Mouse (Mus musculus): Measurements from ENCODE around the gene Phkb. TPM values are rescaled to one million over a fixed set of nuclear protein-coding genes. Genes with fewer than 3 reads are reported as not detected.

The Phkb gene
- polyA plus RNA-seq, 1 experiment from 2014 or later, result 34.9 TPM

GRCm38 (mm10) chr8:85937343-85937742 lies 96.6 kb downstream of the Phkb start:
- DNase-seq (ENCODE audit: low spot score), result no peak

- DNase-seq (ENCODE audit: low spot score), result no peak
Measured at GRCm38 (mm10) chr8:85944820-85945219, 104.1 kb downstream of the Phkb start.

- DNase-seq (ENCODE audit: low spot score), result no peak
Measured at GRCm38 (mm10) chr8:85958391-85958790, 117.6 kb downstream of the Phkb start.

GRCm38 (mm10) chr8:85959880-85960279 lies 119.1 kb downstream of the Phkb start:
- no peak for DNase-seq (ENCODE audit: low spot score)

GRCm38 (mm10) chr8:85977588-85978077 lies 136.9 kb downstream of the Phkb start:
- no peak for DNase-seq (ENCODE audit: low spot score)

DNA sequence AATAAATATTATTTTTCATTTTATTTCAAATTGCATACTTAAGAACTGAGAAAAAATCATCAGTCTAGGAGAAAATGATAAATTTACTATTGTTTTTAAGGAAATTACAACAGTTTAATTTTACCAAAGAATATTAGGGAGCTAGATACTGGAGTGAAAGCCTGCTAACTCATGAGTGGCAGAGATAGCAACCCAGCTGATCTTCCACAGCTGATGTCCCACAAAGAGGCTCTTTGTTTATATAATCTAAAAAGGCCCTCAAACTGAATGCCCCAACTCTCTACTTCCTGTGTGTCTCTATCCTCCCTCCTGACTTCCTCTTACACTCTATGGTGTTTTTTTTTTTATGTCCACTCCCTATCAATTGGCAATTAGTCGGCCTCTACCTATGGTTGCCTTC lies 152.2 kb downstream of the Phkb start:
- DNase-seq (ENCODE audit: low spot score), result no peak

DNA sequence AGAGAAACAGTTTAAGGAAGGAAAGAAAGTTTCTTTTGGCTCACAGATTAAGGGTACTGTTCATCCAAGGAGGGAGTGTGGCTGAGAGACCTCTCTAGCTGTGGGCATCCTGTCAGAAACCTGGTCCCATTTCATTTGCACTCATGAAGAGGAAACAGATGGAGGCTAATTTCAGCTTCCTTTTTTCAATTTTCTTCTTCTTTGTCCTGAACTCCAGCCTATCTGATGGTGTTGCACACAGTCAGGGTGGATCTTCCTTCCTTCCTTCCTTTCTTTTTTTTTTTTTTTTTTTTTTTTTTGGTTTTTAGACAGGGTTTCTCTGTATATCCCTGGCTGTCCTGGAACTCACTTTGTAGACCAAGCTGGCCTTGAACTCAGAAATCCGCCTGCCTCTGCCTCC lies 152.9 kb downstream of the Phkb start:
- DNase-seq (ENCODE audit: low spot score), result no peak

DNA sequence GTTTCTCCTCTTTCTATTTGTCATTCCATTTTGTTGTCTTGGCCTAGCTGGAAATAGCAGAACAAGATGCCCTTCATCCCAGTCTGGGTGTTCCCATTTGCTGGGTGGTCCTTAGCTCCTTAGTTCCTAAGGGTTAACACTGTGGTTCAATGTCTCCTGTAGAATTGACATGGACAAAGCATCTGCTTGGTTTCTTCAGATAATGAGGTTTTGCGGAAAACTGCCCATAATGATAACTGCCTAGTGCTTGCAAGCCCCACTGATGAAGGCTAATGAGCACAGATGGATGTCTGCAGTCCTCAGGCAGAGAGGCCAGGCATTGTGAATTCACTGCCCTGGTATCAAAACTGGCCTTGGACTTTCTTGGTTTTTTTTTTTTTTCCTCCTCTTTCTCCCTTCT lies 155.2 kb downstream of the Phkb start:
- DNase-seq (ENCODE audit: low spot score), result no peak

GRCm38 (mm10) chr8:86006485-86006884 lies 165.7 kb downstream of the Phkb start:
- DNase-seq (ENCODE audit: low spot score), result no peak

GRCm38 (mm10) chr8:86016806-86017205 lies 176.0 kb downstream of the Phkb start:
- no peak for DNase-seq (ENCODE audit: low spot score)

DNA sequence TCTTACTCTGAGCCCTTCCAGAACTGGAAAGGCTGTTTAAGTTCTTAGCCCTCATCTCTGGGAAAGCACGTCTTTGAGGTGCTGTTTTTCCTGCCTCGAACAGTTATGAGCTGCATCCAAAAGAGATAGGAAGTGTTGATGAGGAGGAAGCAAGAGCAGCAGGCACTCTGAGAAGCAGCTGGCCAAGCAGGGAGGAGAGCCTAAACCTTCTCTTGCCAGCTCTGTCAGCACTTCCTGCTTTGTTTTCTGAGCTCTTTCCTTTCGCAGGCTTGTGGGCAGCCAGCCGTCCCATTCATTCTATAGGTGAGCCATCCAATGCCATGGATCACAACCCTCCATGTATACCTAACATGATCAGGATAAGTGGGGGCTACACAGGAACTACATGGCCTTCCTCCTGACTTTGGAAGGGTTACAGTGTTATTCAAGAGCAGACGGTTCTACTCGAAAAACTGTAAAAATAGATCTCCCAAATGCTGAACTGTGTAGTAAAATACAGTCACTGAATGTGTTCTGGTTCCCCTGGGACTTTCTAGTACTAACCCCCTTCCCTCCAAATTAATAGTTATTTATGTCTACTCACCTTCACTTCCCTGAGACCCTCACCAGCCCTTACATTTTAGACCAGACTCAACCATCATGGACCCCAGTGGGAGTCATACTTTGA lies 188.0 kb downstream of the Phkb start:
- DNase-seq (ENCODE audit: low spot score), result no peak

DNA sequence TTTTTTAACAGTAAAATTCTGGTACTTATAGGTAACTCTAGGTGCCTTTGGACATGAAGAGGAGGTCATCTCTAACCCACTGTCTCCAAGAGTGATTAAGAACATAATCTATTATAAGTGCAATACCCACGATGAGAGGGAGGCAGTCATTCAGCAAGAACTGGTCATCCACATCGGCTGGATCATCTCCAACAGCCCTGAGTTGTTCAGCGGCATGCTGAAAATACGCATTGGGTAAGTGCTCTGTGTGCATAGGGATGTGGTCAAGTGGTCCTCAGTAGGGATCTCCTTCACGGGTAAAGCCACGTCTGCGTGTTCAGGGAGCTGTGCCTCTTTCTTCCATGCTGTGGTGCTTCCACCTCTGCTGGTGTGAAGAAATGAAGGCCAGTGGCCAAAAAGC lies 188.7 kb downstream of the Phkb start:
- no peak for DNase-seq (ENCODE audit: low spot score)

DNA sequence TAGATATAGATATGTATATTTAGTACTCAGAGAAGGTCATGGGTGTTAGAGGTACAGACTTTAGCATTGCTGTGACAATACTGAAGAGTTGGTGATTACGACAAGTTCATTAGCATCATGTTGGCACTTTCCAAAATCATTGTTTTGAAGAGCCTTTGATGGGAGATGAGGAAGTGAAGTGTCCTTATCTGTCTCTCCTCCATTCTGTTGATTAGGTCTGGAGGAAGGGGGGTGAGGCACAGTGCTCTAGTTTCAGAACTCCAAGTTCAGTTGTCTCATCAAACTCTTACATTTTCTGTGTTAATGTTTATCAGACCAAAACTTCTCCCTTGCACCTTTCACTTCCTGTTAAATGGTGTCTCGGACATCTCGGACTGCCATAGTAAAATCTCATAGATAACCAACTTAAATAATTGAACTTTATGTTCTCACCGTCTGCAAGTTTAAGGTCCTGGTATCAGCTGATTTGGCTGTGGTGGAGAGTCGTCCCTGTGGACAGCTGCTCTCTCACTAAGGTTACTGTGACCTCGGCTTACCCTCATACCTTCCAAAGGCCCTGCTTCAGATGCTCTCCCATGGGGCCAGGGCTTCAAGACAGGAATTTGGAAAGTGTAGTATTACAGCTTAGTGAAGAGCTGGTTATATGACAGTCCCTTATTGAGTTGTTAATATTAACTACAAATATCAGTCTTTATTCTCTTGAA lies 194.1 kb downstream of the Phkb start:
- DNase-seq (ENCODE audit: low spot score), result no peak

DNA sequence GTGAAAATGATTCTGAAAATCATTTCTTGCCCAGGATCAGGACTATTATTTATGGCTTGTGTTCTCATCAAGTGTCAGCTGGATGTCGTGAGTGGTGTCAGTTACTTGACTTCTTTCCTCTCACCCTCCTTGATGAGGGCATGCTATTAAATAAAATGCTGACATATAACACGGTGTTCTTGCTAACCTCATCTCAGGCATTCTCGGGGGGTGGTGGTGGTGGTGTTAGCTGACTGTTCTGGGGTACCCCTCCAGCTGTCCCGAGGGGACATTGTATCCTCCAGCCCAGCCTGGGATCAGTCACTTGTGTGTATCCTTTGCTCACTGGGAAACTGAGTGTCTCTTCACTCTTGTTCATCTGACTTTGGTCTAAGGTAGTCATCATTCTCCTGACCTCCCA lies 194.6 kb downstream of the Phkb start:
- DNase-seq (ENCODE audit: low spot score), result no peak

DNA sequence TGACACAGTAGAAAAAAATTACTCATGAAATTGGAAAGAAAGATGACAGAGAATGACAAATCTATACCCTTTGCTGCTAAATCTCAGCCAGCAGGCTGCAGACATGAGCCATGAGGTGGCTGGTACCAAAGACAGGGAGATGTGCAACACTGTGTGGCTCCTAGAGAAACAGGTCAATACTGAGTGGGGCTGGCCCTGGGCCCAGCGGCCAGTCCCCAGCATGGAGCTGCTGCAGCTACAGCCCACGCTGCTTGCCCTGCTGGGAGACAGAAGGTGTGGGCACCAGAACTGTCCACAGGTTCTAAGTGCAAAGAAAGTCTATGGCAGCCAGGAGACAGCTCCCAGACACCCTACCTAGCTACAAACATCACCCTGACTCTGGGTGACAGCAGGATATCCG lies 197.7 kb downstream of the Phkb start:
- DNase-seq (ENCODE audit: low spot score), result no peak

- no peak for DNase-seq (ENCODE audit: low spot score)
Measured at GRCm38 (mm10) chr8:86042049-86042448, 201.3 kb downstream of the Phkb start.

- no peak for DNase-seq (ENCODE audit: low spot score)
Measured at GRCm38 (mm10) chr8:86050882-86051281, 210.1 kb downstream of the Phkb start.

DNA sequence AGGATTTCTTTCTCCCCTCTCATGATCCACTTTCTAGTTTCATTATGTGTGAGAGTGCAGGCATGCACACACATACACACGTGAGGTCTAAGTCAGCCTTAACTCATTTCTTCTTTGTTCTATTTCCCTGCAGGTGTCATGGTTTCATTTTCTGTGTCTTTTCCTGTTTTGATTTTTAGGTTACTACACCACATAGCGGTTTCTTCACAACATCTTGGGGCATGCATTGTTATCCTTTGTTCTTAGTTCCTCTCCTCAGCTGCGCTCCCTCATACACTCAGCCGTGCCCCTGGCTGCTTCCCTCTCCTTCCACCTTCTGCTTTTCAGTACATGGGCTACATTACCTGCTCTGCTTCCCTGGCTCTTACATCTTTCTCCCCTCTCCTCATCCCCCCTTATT lies 211.2 kb downstream of the Phkb start:
- peak; percentile 86 for DNase-seq (ENCODE audit: low spot score)

GRCm38 (mm10) chr8:86058618-86059017 lies 217.9 kb downstream of the Phkb start:
- no peak for DNase-seq (ENCODE audit: low spot score)

DNA sequence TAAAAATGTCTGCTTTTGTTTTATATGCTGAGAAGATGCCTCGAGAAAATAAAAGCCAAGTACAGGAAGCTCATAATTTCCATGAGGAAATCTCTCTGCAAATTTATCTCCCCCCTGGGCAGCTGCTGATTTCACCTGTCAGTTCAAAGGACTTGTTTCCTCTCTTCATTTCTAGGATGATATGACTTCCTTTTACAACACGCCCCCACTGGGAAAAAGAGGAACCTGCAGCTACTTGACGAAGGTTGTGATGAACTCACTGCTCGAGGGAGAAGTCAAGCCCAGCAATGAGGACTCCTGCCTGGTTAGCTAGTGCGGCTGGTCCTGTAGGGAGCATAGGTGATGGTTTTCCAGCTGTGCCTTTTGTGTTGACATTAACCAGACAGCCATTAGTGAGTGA lies 218.4 kb downstream of the Phkb start:
- DNase-seq (ENCODE audit: low spot score), result peak; percentile 32

DNA sequence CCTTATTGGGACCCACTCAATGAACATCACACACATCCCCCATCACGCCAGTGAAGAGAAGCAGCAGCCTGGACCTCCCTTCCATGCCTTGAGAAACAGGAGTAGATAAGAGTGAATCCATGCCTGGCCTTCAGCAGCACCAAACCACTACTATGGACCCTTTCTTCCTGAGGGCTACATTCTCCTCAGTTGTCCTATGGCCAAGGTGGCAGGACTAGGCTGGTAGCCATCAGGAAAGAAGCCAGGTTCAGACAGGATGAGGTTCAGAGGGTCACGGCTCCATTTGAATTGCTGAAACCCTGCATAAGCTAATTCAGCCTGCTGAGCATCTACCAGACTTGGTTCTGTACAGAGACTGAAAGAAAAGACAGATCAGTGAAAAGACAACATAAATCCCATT lies 222.7 kb downstream of the Phkb start:
- no peak for DNase-seq (ENCODE audit: low spot score)

DNA sequence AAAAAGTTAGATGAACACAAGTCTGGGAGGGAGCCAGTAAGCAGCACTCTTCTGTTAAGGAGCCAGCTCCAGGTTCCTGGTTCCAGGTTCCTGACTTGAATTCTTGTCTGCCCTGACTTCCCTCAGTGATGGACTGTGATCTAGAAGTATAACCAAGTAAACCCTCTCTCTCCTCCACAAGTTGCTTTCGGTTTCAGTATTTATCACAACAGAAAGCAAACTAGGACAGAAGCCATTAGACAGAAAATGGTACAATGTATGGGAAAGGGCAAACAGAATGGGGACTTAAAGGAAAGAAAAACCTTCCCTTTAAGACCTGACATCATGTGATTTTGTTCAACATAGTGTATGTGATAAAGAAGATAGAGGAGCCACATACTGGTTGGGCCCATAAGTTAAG lies 238.7 kb downstream of the Phkb start:
- DNase-seq (ENCODE audit: low spot score), result no peak

DNA sequence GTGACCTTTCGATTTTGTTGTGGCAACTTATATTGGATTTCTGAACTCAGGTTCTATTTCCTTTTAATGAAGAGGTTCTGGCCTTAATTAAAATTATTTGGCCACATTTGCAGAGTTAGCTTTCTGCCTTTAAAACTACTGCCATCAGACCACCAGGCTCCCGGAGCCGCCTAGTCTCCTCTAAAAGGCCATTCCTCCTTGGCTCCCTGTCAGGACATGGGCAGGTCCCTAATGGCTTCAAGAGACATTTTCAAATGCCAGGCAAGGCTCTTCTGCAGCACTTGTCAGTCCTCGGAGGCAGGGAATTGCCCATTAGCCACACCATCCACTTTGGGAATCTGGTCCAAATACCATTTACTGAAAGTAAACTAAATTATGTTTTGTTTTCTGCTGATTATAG lies 242.6 kb downstream of the Phkb start:
- DNase-seq (ENCODE audit: low spot score), result no peak

All from thymus, postnatal 0 days (tissue).